Mouse (Mus musculus): ENCODE measurements around the gene Vps16.

DNA sequence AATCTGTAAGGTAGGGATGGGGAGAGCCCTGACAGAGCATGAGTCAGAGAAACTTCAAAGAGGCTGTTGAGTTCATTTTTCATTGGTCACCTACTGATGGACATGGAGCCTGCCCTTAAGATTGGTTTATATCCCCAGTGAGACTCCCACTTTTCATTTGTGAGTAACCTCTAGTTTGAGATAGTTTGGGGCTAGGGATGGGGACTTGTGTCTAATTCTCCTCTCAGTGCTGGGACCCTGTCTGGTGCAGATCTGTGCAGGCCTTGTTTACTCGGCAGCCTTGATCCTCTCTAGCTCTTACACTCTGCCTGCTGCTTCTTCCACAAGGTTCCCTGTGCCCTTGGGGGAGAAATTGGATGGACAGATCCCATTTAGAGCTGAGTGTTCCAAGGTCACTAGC is 60.1 kb downstream of the Vps16 start:
- TF ChIP-seq CTCF (IDR thresholded peaks at IDR 0.05; ENCODE audit: low read depth, low read length) = no peak
- TF ChIP-seq EP300 (IDR thresholded peaks at IDR 0.05; ENCODE audit: insufficient read depth, low read depth, low read length) = no peak
- TF ChIP-seq POLR2A (IDR thresholded peaks at IDR 0.05; ENCODE audit: insufficient read depth, low read length) = no peak

Measured in ES-Bruce4 (cell line).